Mouse (Mus musculus) lung, embryonic 14.5 days (tissue): ENCODE data around the gene Gm48551. TPM values are rescaled to one million over a fixed set of nuclear protein-coding genes. Genes with fewer than 3 reads are reported as not detected.

Source experiments
- ATAC-seq: fragments of 200-750 bp; cut with Nextera tagmentation; 2 replicates; pipeline ENCODE4 v1.8.0; 2017; ENCODE audit warnings: mild to moderate bottlenecking, moderate TSS enrichment, moderate library complexity; ENCODE audit not compliant: insufficient read depth
- DNase-seq: peaks from one replicate; pipeline ENCODE4 v3.0.0-alpha.2; 2015
- H3K27ac ChIP-seq: fragments of 300-500 bp; sonication (generic); 2 replicates; pipeline ENCODE4 v1.5.1; 2014; ENCODE audit warnings: low read depth, mild to moderate bottlenecking, moderate library complexity
- H3K27me3 ChIP-seq: fragments of 300-500 bp; sonication (generic); 2 replicates; pipeline ENCODE4 v1.6.1; 2014; ENCODE audit warnings: low read length, control low read depth; ENCODE audit not compliant: insufficient read depth
- H3K36me3 ChIP-seq: fragments of 300-500 bp; sonication (generic); 2 replicates; pipeline ENCODE4 v1.6.1; 2014; ENCODE audit warnings: control low read depth; ENCODE audit not compliant: insufficient read depth
- H3K4me1 ChIP-seq: fragments of 300-500 bp; sonication (generic); 2 replicates; pipeline ENCODE4 v1.6.1; 2014; ENCODE audit warnings: antibody characterized with exemption, control low read depth; ENCODE audit not compliant: insufficient read depth
- H3K4me2 ChIP-seq: fragments of 300-500 bp; sonication (generic); 2 replicates; pipeline ENCODE4 v1.6.1; 2014; ENCODE audit warnings: mild to moderate bottlenecking
- H3K4me3 ChIP-seq: fragments of 300-500 bp; sonication (generic); 2 replicates; pipeline ENCODE4 v1.5.1; 2014; ENCODE audit warnings: low read depth, low read length
- H3K9ac ChIP-seq: fragments of 300-500 bp; sonication (generic); 2 replicates; pipeline ENCODE4 v1.6.1; 2014
- H3K9me3 ChIP-seq: fragments of 300-500 bp; sonication (generic); 2 replicates; pipeline ENCODE4 v1.6.1; 2016; ENCODE audit warnings: low read depth, low read length, control low read depth
- CTCF ChIP-seq: IDR thresholded peaks from 2 replicates; pipeline ENCODE4 v1.5.1; 2016; ENCODE audit warnings: antibody characterized with exemption, low read depth
- WGBS: fragments of 180-500 bp; shearing (Covaris S2); extraction: QIAGEN DNeasy Blood & Tissue Kit; methylation state at CpG from one replicate; pipeline ENCODE4 v1.1.7; 2014; 5-methylcytosine and 5-hydroxymethylcytosine counted together
- polyA plus RNA-seq: library from polyadenylated mRNA; unstranded; fragments of >200 nt; fragmentation: Nextera tagmentation; extraction: Ambion mirVana; gene quantifications from 2 replicates; pipeline ENCODE4 v1.2.1, GENCODE M21; 2014

Gene Gm48551
- polyA plus RNA-seq, 1 experiment from 2014 or later: 3.8 TPM

DNA sequence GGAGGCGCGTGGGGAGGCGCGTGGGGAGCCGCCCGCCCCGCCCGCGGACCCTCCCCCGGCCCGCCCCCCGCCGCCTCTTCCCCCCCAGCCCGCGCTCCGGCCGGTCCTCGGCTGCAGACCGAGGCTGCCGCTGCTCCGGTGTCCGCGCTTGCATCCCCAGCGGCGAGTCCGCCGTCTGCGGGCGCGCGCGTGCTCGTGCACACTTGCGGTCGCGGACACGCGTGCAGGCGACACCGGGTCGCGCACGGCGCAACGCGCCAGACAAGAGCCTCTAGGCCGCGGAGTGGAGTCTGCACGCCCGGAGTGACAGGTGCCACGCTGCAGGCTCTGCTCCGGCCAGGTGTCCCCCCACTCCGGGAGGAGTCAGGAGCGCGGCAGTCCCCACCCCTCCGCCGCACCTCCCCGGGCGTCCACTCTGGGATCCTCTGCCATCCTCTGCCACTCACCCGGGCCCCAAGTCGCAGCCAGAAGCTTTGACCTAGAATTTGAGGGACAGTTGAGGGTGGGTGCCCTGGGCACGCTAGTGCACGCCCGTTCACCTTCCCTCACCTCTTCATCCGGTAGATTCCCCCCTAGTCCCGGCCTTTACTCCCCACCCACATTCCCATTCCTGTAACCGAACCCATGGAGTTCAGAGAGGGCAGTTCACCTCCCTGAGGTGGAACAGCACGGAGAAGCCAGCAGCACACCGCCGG is 46.7 kb downstream of the Gm48551 start:
- Histone ChIP-seq H3K27me3 (no peaks in the 10 kb centered on the region; the same call in 1 of the 2 replicates), H3K4me2 (peak overlapping the region; percentile 92), H3K4me1 (peaks cover 9% of the 10 kb centered on the region; the same call in 1 of the 2 replicates), H3K27ac (peak overlapping the region; percentile 95), H3K9me3 (no peaks in the 10 kb centered on the region), H3K36me3 (no peaks in the 10 kb centered on the region), H3K4me3 (peak overlapping the region; percentile 78), H3K9ac (peak overlapping the region; percentile 75)
- no peak for TF ChIP-seq CTCF
- DNase-seq (peak; percentile 58), ATAC-seq (no peak)
- WGBS: 1% methylated on average over 56 of the region's 70 CpGs

DNA sequence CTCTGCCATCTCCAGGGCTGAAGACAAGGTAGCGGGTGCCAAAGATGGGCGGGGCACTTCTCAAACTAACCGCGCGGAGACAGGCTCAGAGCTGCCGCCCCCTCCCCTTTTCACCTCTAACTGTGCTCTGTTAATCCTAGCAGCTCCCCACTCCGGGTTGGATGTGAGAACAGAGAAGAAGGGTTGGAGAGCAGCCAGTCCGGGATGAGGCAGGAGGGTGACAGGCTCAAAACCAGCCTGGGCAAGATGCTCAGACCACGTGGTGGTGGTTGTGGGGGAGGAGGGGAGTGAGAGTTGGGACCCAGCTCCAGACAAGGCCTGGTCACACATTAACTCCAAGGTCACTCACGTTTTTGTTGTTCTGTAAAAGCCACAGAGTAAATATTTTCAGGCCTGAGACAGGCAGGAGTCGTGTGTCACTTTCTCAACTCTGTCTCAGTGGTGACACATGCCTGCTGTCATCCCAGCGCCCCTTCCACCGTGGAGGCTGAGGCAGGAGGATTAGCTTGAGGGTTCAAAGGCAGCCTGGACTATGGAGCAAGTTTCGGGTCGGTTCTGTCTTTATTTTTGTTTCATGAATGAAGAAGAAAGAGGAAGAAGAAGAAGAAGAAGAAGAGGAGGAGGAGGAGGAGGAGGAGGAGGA is 47.4 kb downstream of the Gm48551 start:
- ATAC-seq (no peak), DNase-seq (peak; percentile 49)
- 14% methylated on average over 15 of the region's 15 CpGs for WGBS
- Histone ChIP-seq H3K27me3 (no peaks in the 10 kb centered on the region; the same call in 1 of the 2 replicates), H3K4me2 (peak overlapping the region; percentile 92), H3K36me3 (no peaks in the 10 kb centered on the region), H3K4me1 (peaks cover 9% of the 10 kb centered on the region; the same call in 1 of the 2 replicates), H3K9me3 (no peaks in the 10 kb centered on the region), H3K4me3 (peak overlapping the region; percentile 78), H3K27ac (no peak overlapping the region), H3K9ac (no peak overlapping the region)
- no peak for TF ChIP-seq CTCF

DNA sequence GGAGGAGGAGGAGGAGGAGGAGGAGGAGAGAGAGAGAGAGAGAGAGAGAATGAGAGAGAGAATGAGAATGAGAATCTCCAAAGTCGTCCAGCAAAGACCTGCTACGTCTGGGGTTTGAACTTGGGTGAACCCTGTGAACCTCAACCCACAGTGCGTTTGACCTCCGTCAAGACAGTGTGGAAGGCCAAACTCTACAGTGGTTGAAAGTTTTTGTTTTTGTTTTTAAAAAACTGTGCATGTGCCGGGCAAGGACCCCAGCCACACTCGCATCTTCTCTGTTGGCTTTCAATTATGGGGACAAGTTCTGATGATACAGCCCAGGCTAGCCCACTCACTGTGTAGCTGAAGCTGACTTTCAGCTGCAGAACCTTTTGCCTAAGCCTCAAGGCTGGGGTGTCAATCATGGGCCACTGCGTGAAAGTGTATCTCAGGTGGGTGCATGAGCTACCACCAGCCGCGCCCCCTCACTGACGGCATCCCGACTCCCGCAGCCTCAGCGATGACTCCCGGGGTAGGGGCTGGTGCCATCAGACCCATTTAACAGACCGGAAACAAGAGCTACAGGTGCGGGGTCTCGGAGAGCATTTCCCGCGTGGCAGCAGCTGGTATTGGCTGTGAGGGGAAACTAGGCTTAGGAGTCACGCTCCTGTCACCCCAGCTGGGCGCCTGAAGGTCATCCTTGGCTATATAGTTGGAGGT is 48.1 kb downstream of the Gm48551 start:
- Histone ChIP-seq H3K9ac (no peak overlapping the region), H3K9me3 (no peaks in the 10 kb centered on the region), H3K27me3 (no peaks in the 10 kb centered on the region; the same call in 1 of the 2 replicates), H3K27ac (no peak overlapping the region), H3K4me2 (peak overlapping the region; percentile 56), H3K4me1 (peaks cover 8% of the 10 kb centered on the region; the same call in 1 of the 2 replicates), H3K4me3 (0 out of 2 replicates have a peak overlapping the region, but pooled peaks have one; percentile 20), H3K36me3 (no peaks in the 10 kb centered on the region)
- DNase-seq: no peak
- ATAC-seq: no peak
- WGBS: 61% methylated on average over 21 of the region's 21 CpGs
- TF ChIP-seq CTCF: 0 out of 2 replicates have a peak, but pooled peaks have one; percentile 11

DNA sequence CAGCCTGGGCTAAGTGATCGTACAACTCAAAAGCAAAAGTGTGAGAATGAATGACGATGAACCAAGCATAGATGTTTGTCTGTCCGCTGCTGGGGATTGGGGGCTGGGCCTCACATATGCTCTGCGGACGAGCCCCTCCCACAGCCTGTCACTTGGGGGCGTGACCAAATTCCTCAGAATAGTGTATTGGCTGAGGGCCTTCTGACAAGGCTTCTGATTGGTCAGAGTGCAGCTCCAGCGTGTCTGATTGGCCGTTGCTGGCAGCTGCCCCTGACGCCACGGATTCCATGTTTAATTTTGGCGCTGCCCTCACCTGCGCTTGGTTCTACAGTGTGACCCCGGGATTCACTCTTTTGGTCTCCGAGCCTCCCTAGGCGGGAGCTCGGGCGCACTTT is 48.6 kb downstream of the Gm48551 start:
- 6% methylated on average over 17 of the region's 17 CpGs for WGBS
- no peak for TF ChIP-seq CTCF
- Histone ChIP-seq H3K4me1 (peaks cover 5% of the 10 kb centered on the region; the same call in 1 of the 2 replicates), H3K9me3 (no peaks in the 10 kb centered on the region), H3K36me3 (no peaks in the 10 kb centered on the region), H3K27ac (no peak overlapping the region), H3K9ac (peak overlapping the region; percentile 30; the same call in 1 of the 2 replicates), H3K4me3 (peak overlapping the region; percentile 20; the same call in 1 of the 2 replicates), H3K4me2 (peak overlapping the region; percentile 56), H3K27me3 (no peaks in the 10 kb centered on the region)
- peak; percentile 98 for DNase-seq
- peak; percentile 81 for ATAC-seq

DNA sequence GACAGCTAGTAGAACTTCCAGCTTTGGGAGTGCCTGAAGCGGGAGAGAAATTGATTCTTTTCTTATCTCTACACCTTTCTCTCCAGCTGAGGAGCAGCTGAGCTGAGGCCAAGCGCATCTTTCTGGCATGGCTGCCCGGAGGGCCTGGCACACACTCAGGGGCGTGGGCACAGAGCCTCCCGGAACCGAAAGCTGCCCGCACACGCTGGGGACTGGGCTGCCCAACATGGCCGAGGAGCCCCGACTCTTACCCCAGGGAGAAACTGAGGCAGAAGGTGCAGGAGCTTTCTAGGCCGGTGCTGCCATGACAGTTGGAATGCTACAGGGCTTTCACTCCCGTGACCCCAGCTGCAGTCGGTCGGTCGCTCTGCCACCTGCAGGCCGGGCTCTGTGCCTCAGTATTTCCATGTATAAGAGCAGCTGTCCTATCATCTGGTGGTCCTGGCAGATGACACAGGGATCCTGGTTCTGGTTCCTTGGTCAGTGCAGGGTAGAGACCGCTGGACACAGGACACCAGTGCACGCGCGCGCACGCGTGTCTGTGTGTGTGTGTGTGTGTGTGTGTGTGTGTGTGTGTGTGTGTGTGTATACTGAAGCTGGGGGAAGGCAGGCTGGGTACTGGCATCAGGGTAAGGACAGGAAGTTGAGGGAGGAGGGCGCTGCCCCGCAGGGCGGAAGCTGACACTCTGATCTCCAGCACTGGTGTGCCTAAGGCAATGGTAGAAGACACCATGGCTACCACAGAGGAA is 49.4 kb downstream of the Gm48551 start:
- Histone ChIP-seq H3K27me3 (no peaks in the 10 kb centered on the region), H3K9me3 (no peaks in the 10 kb centered on the region), H3K4me1 (peaks cover 5% of the 10 kb centered on the region; the same call in 1 of the 2 replicates), H3K9ac (no peak overlapping the region), H3K4me3 (0 out of 2 replicates have a peak overlapping the region, but pooled peaks have one; percentile 20), H3K27ac (no peak overlapping the region; the same call in 1 of the 2 replicates), H3K4me2 (peak overlapping the region; percentile 56; the same call in 1 of the 2 replicates), H3K36me3 (no peaks in the 10 kb centered on the region)
- DNase-seq (no peak), ATAC-seq (no peak)
- TF ChIP-seq CTCF: 0 out of 2 replicates have a peak, but pooled peaks have one; percentile 24
- 73% methylated on average over 26 of the region's 26 CpGs for WGBS
